10 mouse cellular contexts compared by ENCODE assay signal in the genomic region with DNA sequence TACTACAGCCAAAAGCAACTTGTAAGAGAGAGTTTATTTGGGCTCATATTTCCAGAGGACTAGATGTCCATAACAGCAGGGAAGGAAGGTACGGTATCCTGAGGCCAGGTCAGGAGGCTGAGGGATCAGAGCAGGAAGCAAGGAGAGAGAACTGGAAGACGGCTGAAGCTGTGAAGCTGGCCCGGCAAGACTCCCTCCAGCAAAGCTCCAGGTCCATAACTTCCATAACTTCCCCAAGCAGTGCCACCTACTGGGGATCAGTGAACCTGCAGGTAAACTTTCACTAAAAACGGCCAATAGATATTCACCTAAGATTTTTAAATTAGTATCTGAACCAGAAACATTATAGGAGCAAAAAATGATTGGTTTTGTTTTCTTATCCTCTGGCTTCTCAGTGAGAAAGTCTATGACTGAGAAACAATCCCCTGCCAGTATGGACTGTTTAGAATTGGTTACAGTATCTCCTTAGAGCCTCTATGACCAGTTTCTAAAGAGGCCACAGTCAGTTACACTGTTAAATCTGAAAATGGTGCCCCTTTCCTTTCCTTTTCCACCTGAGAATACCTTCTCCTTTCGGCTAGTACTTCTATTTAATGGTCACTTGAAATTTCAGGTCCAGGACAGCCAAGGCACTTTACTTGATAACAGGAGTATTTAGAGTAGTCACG. TPM values are rescaled to one million over a fixed set of nuclear protein-coding genes. Genes with fewer than 3 reads are reported as not detected.
DNase-seq lines count a peak whose midpoint lies in the region; ATAC-seq and TF ChIP-seq lines count a peak whose summit lies in the region.
"Had no signal": no experiment of that assay in that cellular context is flagged by ENCODE, and none has a peak within 500 bp of the region (broad histone marks: within the 10 kb centered on the region; RNA-seq: fewer than 3 reads in every experiment).

No protein-coding gene starts in this region.

- POLR2A ChIA-PET in Patski (lab: Charles Lee): no interaction called here

- CTCF ChIA-PET in Patski (lab: Charles Lee): interaction anchor here (0.9 to 3.0 kb wide), 21 partner anchors 9 to 465 kb away, joined by 3 to 15 read pairs (median 3); a partner anchor contains a TSS

- no peak overlapping the region for H3K27ac ChIP-seq in hindbrain, embryonic 10.5 days
- H3K27ac ChIP-seq in hindbrain, embryonic 13.5 days: no peak overlapping the region
- no peak overlapping the region for H3K27ac ChIP-seq in midbrain, embryonic 11.5 days (ENCODE audit: low read depth, low read length)
- H3K27ac ChIP-seq: lung, embryonic 15.5 days had no signal

- 37% methylated on average over 6 of the region's 6 CpGs for WGBS in hindbrain, embryonic 10.5 days
- 40% methylated on average over 6 of the region's 6 CpGs for WGBS in hindbrain, embryonic 13.5 days
- 43% methylated on average over 6 of the region's 6 CpGs for WGBS in midbrain, embryonic 11.5 days

- no peaks in the 10 kb centered on the region for H3K4me1 ChIP-seq in hindbrain, embryonic 10.5 days (replicated peaks)
- H3K4me1 ChIP-seq in hindbrain, embryonic 13.5 days (replicated peaks): 0 out of 2 replicates have a peak, but pooled peaks cover 3% of the 10 kb centered on the region
- H3K4me1 ChIP-seq in midbrain, embryonic 11.5 days (ENCODE audit: control insufficient read depth, insufficient read depth, low read length): no peaks in the 10 kb centered on the region
- H3K4me1 ChIP-seq: lung, embryonic 15.5 days had no signal

- intact Hi-C loops in gastrocnemius, postnatal 36 days (cut with DNase I): loop anchor here (5.0 to 10.0 kb wide), 2 partner anchors 230 to 463 kb away; a partner anchor contains a TSS

- no peak overlapping the region for H3K4me2 ChIP-seq in hindbrain, embryonic 13.5 days
- no peak overlapping the region for H3K4me2 ChIP-seq in midbrain, embryonic 11.5 days
- H3K4me2 ChIP-seq: lung, embryonic 15.5 days had no signal

- H3K9ac ChIP-seq in hindbrain, embryonic 13.5 days: no peak overlapping the region
- H3K9ac ChIP-seq in midbrain, embryonic 11.5 days (ENCODE audit: low read length): no peak overlapping the region
- H3K9ac ChIP-seq: lung, embryonic 15.5 days had no signal

- H3K4me3 ChIP-seq in hindbrain, embryonic 10.5 days: no peak overlapping the region
- no peak overlapping the region for H3K4me3 ChIP-seq in hindbrain, embryonic 13.5 days
- H3K4me3 ChIP-seq in midbrain, embryonic 11.5 days (ENCODE audit: low read depth, low read length): no peak overlapping the region
- H3K4me3 ChIP-seq: lung, embryonic 15.5 days had no signal

- no peaks in the 10 kb centered on the region for H3K9me3 ChIP-seq in hindbrain, embryonic 10.5 days
- no peaks in the 10 kb centered on the region for H3K9me3 ChIP-seq in hindbrain, embryonic 13.5 days
- no peaks in the 10 kb centered on the region for H3K9me3 ChIP-seq in midbrain, embryonic 11.5 days (ENCODE audit: control insufficient read depth, low read length)
- H3K9me3 ChIP-seq: lung, embryonic 15.5 days had no signal

- peaks cover 14% of the 10 kb centered on the region; the same call in 1 of the 2 replicates for H3K36me3 ChIP-seq in hindbrain, embryonic 10.5 days
- peaks cover 21% of the 10 kb centered on the region for H3K36me3 ChIP-seq in hindbrain, embryonic 13.5 days
- H3K36me3 ChIP-seq in midbrain, embryonic 11.5 days (ENCODE audit: control insufficient read depth, insufficient read depth, low read length): no peaks in the 10 kb centered on the region

- peak; percentile 58 for TF ChIP-seq CTCF in Patski (IDR thresholded peaks at IDR 0.05)

- no peak; the same call in 1 of the 2 replicates for ATAC-seq in hindbrain, embryonic 13.5 days (ENCODE audit: low FRiP score)
- ATAC-seq in Patski: peak; percentile 31
- ATAC-seq in midbrain, embryonic 11.5 days (ENCODE audit: low FRiP score): no peak

- H3K27me3 ChIP-seq in hindbrain, embryonic 10.5 days (ENCODE audit: insufficient read depth, poor library complexity, severe bottlenecking): no peaks in the 10 kb centered on the region
- no peaks in the 10 kb centered on the region for H3K27me3 ChIP-seq in hindbrain, embryonic 13.5 days
- no peaks in the 10 kb centered on the region for H3K27me3 ChIP-seq in Patski
- H3K27me3 ChIP-seq in midbrain, embryonic 11.5 days (ENCODE audit: control insufficient read depth, insufficient read depth, low read length): no peaks in the 10 kb centered on the region
- H3K27me3 ChIP-seq: lung, embryonic 15.5 days had no signal

- in situ Hi-C loops in Patski (cut with MboI; ENCODE audit: low pct_unique_long_range_greater_than_20kb): loop anchor here (5.0 to 10.0 kb wide), 2 partner anchors 463 to 560 kb away; no protein-coding TSS in a partner anchor

- DNase-seq in hindbrain, embryonic 10.5 days (ENCODE audit: low spot score): peak; percentile 49
- DNase-seq in Patski (ENCODE audit: low read depth, low spot score): no peak
- DNase-seq in cerebellum, postnatal 10 days: peak; percentile 79 to 80
- peak; percentile 17 for DNase-seq in gastrocnemius, postnatal 36 days
- peak; percentile 10 to 36 for DNase-seq in layer of hippocampus, postnatal 14 days (ENCODE audit: low spot score in 2 of 2)
- peak; percentile 85 for DNase-seq in midbrain, embryonic 11.5 days (ENCODE audit: low spot score, missing footprints)
- peak; percentile 14 to 46 for DNase-seq in spleen, postnatal 36 days (ENCODE audit: low spot score in 2 of 2)

RNA-seq across cellular contexts. Expression of a gene that starts 15.3 kb away (rescaled TPM):
- polyA plus RNA-seq in hindbrain, embryonic 10.5 days (2016; fragmentation: Nextera tagmentation; extraction: Ambion mirVana): 8.0 and 9.1 TPM in 2 replicates
- polyA plus RNA-seq in hindbrain, embryonic 13.5 days (2015; fragmentation: Nextera tagmentation; extraction: Ambion mirVana): 13.1 and 15.0 TPM in 2 replicates
- 3.9 TPM for polyA plus RNA-seq in Patski (2021)
- not detected for total RNA-seq in gastrocnemius, postnatal 36 days (2021)
- total RNA-seq in layer of hippocampus, postnatal 14 days (2021): 1 to 10 TPM in 1 of 2 experiments, not detected in 1; 2.3 TPM
- polyA plus RNA-seq in midbrain, embryonic 11.5 days (2014; fragmentation: Nextera tagmentation; extraction: Ambion mirVana): 15.6 and 19.9 TPM in 2 replicates
- total RNA-seq: adrenal gland, postnatal 4 days had no signal

RNA-seq across cellular contexts. Expression of a gene that starts 15.4 kb away (rescaled TPM):
- polyA plus RNA-seq in hindbrain, embryonic 10.5 days (2016; fragmentation: Nextera tagmentation; extraction: Ambion mirVana): 21.4 and 22.7 TPM in 2 replicates
- polyA plus RNA-seq in hindbrain, embryonic 13.5 days (2015; fragmentation: Nextera tagmentation; extraction: Ambion mirVana): 48.2 and 49.5 TPM in 2 replicates
- polyA plus RNA-seq in Patski (2021): 8.9 TPM
- total RNA-seq in gastrocnemius, postnatal 36 days (2021): 10 to 100 TPM in 1 of 2 experiments, 1 to 10 TPM in 1; 9.4 to 12.0 TPM
- 10 to 100 TPM; 26.9 to 27.6 TPM for total RNA-seq in layer of hippocampus, postnatal 14 days (2021)
- 28.5 and 30.2 TPM in 2 replicates for polyA plus RNA-seq in midbrain, embryonic 11.5 days (2014; fragmentation: Nextera tagmentation; extraction: Ambion mirVana)

RNA-seq across cellular contexts. Expression of a gene that starts 15.5 kb away (rescaled TPM):
- 175 and 185 TPM in 2 replicates for polyA plus RNA-seq in hindbrain, embryonic 10.5 days (2016; fragmentation: Nextera tagmentation; extraction: Ambion mirVana)
- 69.8 and 72.5 TPM in 2 replicates for polyA plus RNA-seq in hindbrain, embryonic 13.5 days (2015; fragmentation: Nextera tagmentation; extraction: Ambion mirVana)
- 52.2 TPM for polyA plus RNA-seq in Patski (2021)
- 1 to 10 TPM; 7.1 to 10.0 TPM for total RNA-seq in gastrocnemius, postnatal 36 days (2021)
- 10 to 100 TPM; 16.1 to 19.0 TPM for total RNA-seq in layer of hippocampus, postnatal 14 days (2021)
- 187 and 196 TPM in 2 replicates for polyA plus RNA-seq in midbrain, embryonic 11.5 days (2014; fragmentation: Nextera tagmentation; extraction: Ambion mirVana)
